Mouse (Mus musculus) midbrain, embryonic 11.5 days (tissue): Measurements from ENCODE around the gene Sbno1. TPM values are rescaled to one million over a fixed set of nuclear protein-coding genes. Genes with fewer than 3 reads are reported as not detected.
A peak's percentile ranks its signal among the peaks of the same experiment; 100 is the strongest.
"Not testable (repeated sequence)": the region's sequence is repeated elsewhere in the genome, so short reads cannot be mapped to it uniquely, and the experiment has no call there.

ENCODE experiments used
- ATAC-seq: fragments of 200-750 bp; cut with Nextera tagmentation; 2 replicates; pipeline ENCODE4 v1.8.0; 2017; ENCODE audit warnings: moderate TSS enrichment, moderate library complexity; ENCODE audit not compliant: low FRiP score
- DNase-seq: peaks from one replicate; pipeline ENCODE4 v3.0.0; 2015; ENCODE audit warnings: low spot score; ENCODE audit errors: missing footprints
- H3K27ac ChIP-seq: fragments of 300-500 bp; sonication (generic); 2 replicates; pipeline ENCODE4 v1.5.1; 2014; ENCODE audit warnings: low read depth, low read length
- H3K27me3 ChIP-seq: fragments of 300-500 bp; sonication (generic); 2 replicates; pipeline ENCODE4 v1.6.1; 2014; ENCODE audit warnings: mild to moderate bottlenecking, low read length, moderate library complexity, mixed read lengths; ENCODE audit not compliant: control insufficient read depth, insufficient read depth
- H3K36me3 ChIP-seq: fragments of 300-500 bp; sonication (generic); 2 replicates; pipeline ENCODE4 v1.6.1; 2014; ENCODE audit warnings: mild to moderate bottlenecking, low read length, moderate library complexity, mixed read lengths; ENCODE audit not compliant: control insufficient read depth, insufficient read depth
- H3K4me1 ChIP-seq: fragments of 300-500 bp; sonication (generic); 2 replicates; pipeline ENCODE4 v1.6.1; 2014; ENCODE audit warnings: low read length; ENCODE audit not compliant: control insufficient read depth, insufficient read depth
- H3K4me2 ChIP-seq: fragments of 300-500 bp; sonication (generic); 2 replicates; pipeline ENCODE4 v1.6.1; 2014; ENCODE audit warnings: mild to moderate bottlenecking, moderate library complexity
- H3K4me3 ChIP-seq: fragments of 300-500 bp; sonication (generic); 2 replicates; pipeline ENCODE4 v1.5.1; 2014; ENCODE audit warnings: low read depth, low read length
- H3K9ac ChIP-seq: fragments of 300-500 bp; sonication (generic); 2 replicates; pipeline ENCODE4 v1.6.1; 2014; ENCODE audit warnings: low read length
- H3K9me3 ChIP-seq: fragments of 300-500 bp; sonication (generic); 2 replicates; pipeline ENCODE4 v1.6.1; 2016; ENCODE audit warnings: low read length; ENCODE audit not compliant: control insufficient read depth
- WGBS: fragments of 180-500 bp; shearing (Covaris S2); extraction: QIAGEN DNeasy Blood & Tissue Kit; methylation state at CpG from one replicate; pipeline ENCODE4 v1.1.7; 2014; 5-methylcytosine and 5-hydroxymethylcytosine counted together
- polyA plus RNA-seq: library from polyadenylated mRNA; unstranded; fragments of >200 nt; fragmentation: Nextera tagmentation; extraction: Ambion mirVana; gene quantifications from 2 replicates; pipeline ENCODE4 v1.2.1, GENCODE M21; 2014

Sbno1 gene
- 78.6 and 85.9 TPM in 2 replicates for polyA plus RNA-seq

DNA sequence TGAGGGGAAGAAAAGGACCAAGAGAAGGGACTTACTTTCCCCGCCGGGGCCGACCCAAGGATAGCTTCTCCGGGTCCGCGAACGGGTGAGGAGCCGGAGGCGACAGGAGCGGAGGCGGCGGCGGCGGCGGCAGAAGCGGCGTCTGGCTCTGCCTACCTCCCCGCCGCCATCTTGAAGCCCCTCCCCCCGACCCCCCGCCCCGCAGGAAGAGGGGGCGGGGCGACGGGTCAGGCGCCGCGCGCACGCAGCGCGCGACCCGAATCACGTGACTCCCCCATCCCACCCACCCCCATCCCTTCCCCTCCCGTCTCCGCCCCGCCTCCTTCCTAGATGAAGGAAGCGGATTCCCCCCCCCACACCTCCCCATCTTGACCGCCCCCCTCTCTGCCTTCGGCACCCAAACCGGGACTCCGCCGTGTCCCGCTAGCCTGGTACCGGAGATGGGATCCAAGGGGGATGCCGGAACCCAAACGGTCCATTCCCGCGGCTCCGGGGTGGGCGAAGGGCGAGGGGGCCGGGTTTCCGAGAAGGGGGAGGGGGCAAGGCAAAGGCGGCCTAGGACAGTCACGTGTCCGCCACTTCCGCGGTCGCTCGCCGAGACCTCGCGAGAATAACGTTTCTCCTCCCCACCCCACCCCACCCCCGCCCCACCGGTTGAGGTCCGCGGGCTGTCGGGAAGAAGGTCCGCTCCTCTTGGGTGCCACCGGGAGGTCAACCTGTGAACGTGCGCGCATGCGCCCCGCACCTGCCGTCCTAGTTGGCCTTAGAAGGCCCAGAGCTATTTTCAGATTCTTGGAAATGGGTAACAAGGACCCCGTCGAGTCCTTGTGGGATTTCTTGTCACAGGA lies at the start of gene Sbno1:
Gene Sbno1, minus strand, starts transcription at position 590 of the 848 bp plus-strand sequence.
- H3K27ac ChIP-seq = peak within 1 kb of the TSS; percentile 71
- H3K27me3 ChIP-seq = no peaks in the 10 kb centered on the region
- ATAC-seq (peak; percentile 92), DNase-seq (peak; percentile 99)
- H3K4me2 ChIP-seq = peak within 1 kb of the TSS; percentile 92
- WGBS = under 1% methylated on average over 53 of the region's 81 CpGs
- H3K36me3 ChIP-seq = no peaks in the 10 kb centered on the region
- peaks cover 5% of the 10 kb centered on the region; the same call in 1 of the 2 replicates for H3K4me1 ChIP-seq
- H3K9me3 ChIP-seq = no peaks in the 10 kb centered on the region
- peak within 1 kb of the TSS; percentile 94 for H3K9ac ChIP-seq
- H3K4me3 ChIP-seq = peak within 1 kb of the TSS; percentile 99

DNA sequence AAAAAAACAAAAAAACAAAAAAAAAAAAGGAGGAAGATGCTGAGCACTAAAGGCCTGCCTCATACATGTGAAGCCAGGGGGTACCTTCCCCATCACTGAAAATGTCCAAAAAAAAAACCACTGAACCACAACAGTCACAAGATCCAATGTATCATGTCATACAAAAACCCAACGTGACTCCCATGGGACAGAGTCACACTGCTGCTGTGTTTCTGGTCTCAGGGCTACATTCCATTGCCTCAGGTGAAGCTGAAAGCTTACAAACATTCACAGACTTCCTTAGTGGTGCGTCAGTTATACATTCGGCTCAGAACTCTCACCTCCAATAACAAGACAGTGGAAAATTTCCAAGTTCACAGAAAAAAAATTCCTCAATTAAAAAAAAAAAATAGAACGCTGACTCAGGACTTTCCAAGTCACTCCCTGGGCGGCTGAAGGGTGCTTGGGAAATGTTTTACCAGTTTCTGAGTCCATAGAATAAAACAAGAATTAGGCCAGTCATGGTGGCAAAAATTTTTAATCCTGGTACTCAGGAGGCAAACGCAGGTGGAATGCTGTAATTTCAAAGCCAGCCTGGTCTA lies 44.9 kb upstream of the Sbno1 start:
- 84% methylated on average over 6 of the region's 6 CpGs for WGBS
- H3K4me2 ChIP-seq = no peak overlapping the region
- no peak for ATAC-seq

DNA sequence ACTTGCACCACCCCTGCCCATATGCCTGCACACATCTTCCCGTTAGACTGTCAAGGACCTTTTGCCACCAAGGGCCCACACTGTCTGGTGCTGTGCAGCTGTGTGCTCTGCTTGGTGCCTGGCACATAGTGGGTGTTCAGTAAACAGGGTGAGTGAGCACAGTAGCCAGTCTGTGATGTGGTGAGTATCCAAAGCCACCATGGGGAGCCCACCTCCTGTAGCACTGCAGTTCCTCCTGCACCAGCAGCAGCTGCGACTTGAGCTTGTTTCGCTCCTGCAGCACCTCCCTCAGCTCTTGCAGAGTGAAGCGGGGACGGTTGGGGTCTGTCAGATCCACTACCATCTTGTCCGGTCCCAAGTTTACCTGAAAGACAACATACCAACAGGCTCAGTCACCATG lies 43.7 kb upstream of the Sbno1 start:
- Histone ChIP-seq H3K36me3 (no peaks in the 10 kb centered on the region), H3K27ac (no peak overlapping the region), H3K27me3 (no peaks in the 10 kb centered on the region), H3K4me3 (no peak overlapping the region), H3K4me1 (no peaks in the 10 kb centered on the region), H3K9ac (no peak overlapping the region), H3K9me3 (no peaks in the 10 kb centered on the region), H3K4me2 (no peak overlapping the region)
- no peak for DNase-seq
- ATAC-seq = no peak
- WGBS = 94% methylated on average over 6 of the region's 6 CpGs

More for the DNA sequence above, 44.9 kb upstream of the Sbno1 start:
- Histone ChIP-seq H3K9ac (no peak overlapping the region), H3K4me3 (no peak overlapping the region), H3K27ac (no peak overlapping the region), H3K36me3 (no peaks in the 10 kb centered on the region), H3K27me3 (no peaks in the 10 kb centered on the region), H3K9me3 (no peaks in the 10 kb centered on the region), H3K4me1 (no peaks in the 10 kb centered on the region)
- no peak for DNase-seq

DNA sequence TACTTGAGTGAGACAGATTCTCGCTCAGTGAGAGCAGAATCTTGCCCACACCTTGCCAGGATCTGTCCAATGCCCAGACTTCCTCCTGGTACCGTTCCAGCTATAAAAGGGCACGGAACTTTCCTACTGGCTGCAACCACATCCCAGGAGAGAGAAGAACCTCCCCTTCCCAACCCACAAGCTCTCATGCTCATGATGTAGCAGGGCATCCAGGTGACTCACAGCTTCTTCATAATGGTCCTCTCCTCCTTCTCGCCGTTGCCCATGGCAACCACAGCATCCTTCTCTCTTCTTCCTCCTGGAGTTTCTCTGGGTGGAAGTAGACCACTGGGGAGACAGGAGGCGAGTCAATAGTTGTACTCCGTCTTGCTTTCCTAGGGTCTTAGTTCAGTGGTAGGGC lies 42.6 kb upstream of the Sbno1 start:
- no peak for ATAC-seq

DNA sequence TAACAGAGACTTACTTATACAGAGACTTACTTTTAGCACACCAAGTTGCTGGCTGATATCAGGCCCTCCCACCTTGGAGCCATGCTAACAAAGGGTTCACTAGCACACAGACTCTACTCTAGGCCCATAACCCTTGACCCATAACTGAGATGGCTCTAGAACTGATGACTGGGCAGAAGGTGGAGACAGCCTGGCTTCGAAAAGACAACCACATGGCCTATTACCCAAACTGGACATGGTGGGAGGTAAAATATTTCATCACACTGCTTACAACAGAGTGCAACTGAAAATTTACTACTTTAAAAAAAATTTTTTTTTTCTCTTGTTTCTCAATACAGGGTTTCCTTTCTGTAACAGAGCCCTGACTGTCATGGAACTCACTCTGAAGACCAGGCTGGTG lies 42.0 kb upstream of the Sbno1 start:
- no peak overlapping the region for H3K4me3 ChIP-seq
- WGBS = 91% methylated on average over 1 of the region's 1 CpGs
- no peaks in the 10 kb centered on the region for H3K4me1 ChIP-seq
- H3K36me3 ChIP-seq = peaks cover 5% of the 10 kb centered on the region
- no peak overlapping the region for H3K27ac ChIP-seq
- ATAC-seq (no peak), DNase-seq (no peak)
- H3K4me2 ChIP-seq = no peak overlapping the region
- H3K9ac ChIP-seq = no peak overlapping the region
- H3K9me3 ChIP-seq = no peaks in the 10 kb centered on the region
- H3K27me3 ChIP-seq = no peaks in the 10 kb centered on the region

More for the DNA sequence above, 42.6 kb upstream of the Sbno1 start:
- H3K9me3 ChIP-seq = no peaks in the 10 kb centered on the region
- 95% methylated on average over 7 of the region's 7 CpGs for WGBS
- no peak overlapping the region for H3K4me3 ChIP-seq
- DNase-seq = no peak
- no peak overlapping the region for H3K27ac ChIP-seq
- no peak overlapping the region for H3K9ac ChIP-seq
- H3K4me2 ChIP-seq = no peak overlapping the region
- H3K36me3 ChIP-seq = peaks cover 4% of the 10 kb centered on the region; the same call in 1 of the 2 replicates
- no peaks in the 10 kb centered on the region for H3K4me1 ChIP-seq
- no peaks in the 10 kb centered on the region for H3K27me3 ChIP-seq

DNA sequence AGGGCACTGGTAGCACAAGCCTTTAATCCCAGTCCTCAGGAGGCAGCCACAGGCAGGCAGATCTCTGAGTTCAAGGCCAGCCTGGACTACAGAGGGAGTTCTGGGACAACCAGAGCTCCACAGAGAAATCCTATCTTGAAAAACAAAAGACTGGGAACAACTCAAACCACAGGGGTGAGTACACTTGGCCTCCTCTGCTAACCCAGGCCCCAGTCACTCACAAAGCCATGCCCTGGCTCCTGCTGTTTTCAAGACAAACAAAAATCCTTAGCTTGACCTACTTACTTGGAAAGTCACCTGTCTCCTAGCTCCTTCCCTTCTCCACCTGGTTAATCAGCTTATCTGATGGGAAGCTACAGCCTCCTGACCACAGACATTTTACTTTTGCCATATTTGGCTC lies 39.1 kb upstream of the Sbno1 start:
- no peak overlapping the region for H3K27ac ChIP-seq
- H3K4me3 ChIP-seq = no peak overlapping the region
- H3K9me3 ChIP-seq = no peaks in the 10 kb centered on the region
- ATAC-seq (no peak), DNase-seq (no peak)
- H3K4me2 ChIP-seq = no peak overlapping the region
- H3K9ac ChIP-seq = no peak overlapping the region
- peaks cover 17% of the 10 kb centered on the region for H3K36me3 ChIP-seq
- no peaks in the 10 kb centered on the region for H3K27me3 ChIP-seq
- H3K4me1 ChIP-seq = no peaks in the 10 kb centered on the region

DNA sequence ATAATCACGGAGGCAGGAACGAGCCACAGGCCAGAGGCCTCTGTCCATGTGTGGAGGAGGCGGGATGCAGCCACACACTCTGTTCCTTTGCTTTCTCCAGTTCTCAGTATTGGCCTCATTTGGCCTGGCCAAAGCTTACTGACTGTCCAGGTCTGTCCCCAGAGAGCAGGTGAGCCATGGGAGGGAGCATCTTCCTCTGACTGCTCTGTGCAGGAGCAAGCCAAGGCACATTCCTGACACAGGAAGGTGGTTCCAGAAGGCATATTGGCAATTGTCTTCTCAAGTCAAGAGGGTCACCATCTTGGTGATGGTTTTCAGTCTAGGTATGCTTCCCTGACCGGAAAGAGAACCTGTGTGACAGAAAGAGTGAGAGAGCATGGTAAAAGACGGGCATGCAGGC lies 37.7 kb upstream of the Sbno1 start:
- Histone ChIP-seq H3K27me3 (no peaks in the 10 kb centered on the region), H3K36me3 (peaks cover 23% of the 10 kb centered on the region)

DNA sequence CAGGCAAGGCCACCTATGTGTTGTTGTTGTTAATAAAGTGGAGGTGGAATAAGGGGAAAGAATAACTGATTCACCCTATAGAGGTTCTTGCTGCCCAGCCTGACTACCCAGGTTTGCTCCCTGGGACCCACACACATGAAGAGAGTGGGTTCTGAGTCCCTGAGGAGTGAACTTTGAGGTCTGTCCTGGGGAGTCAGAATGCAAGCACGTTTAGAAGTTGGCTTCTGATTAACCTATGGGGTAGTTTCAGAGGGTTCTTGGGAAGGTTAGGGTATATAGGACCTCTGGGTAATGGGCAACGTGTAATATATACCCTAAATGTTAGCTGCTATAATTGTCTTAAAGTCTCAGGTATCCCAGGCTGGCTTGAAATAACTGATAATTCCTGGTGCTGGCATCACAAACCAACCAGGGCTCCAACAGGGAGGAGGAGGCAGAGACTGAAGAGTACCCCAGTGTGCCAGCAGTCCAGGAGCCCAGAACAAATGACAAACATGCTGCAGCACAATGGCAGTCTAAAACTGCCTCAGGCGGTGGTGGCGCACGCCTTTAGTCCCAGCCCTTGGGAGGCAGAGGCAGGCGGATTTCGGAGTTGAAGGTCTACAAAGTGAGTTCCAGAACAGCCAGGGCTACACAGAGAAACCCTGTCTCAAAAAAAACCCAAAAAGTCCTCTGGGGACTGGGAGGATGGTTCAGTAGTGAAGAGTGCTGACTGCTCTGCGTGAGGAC lies 36.7 kb upstream of the Sbno1 start:
- no peak overlapping the region for H3K9ac ChIP-seq
- WGBS = 92% methylated on average over 8 of the region's 8 CpGs
- no peak overlapping the region for H3K27ac ChIP-seq
- H3K27me3 ChIP-seq = no peaks in the 10 kb centered on the region
- H3K9me3 ChIP-seq = no peaks in the 10 kb centered on the region
- no peaks in the 10 kb centered on the region for H3K4me1 ChIP-seq
- H3K4me3 ChIP-seq = no peak overlapping the region
- no peak for ATAC-seq
- no peak overlapping the region for H3K4me2 ChIP-seq
- H3K36me3 ChIP-seq = peaks cover 28% of the 10 kb centered on the region
- DNase-seq = no peak

More for the DNA sequence above, 37.7 kb upstream of the Sbno1 start:
- H3K4me2 ChIP-seq = no peak overlapping the region
- no peak overlapping the region for H3K4me3 ChIP-seq
- 92% methylated on average over 5 of the region's 5 CpGs for WGBS
- H3K4me1 ChIP-seq = no peaks in the 10 kb centered on the region
- DNase-seq (no peak), ATAC-seq (no peak)
- no peak overlapping the region for H3K27ac ChIP-seq
- no peaks in the 10 kb centered on the region for H3K9me3 ChIP-seq
- H3K9ac ChIP-seq = no peak overlapping the region

DNA sequence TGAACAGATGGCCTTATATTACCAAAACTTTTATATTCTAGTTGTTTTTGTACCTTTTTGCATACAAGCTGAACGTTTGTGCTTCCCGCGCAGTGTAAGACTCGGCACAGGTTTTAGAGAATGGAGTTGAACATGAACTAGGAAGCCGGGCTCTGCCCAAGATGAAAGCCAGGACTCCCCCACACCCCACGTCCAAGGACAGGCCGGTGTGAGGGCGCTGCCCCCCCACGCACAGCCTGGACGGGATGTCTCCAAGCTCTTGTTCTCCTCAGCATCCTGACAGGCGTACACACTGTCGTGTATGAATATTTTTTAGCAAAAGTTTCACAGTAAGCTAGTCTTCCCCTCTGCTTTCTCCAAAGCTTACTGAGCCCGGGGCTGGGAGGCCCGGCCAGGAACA lies 35.1 kb upstream of the Sbno1 start:
- H3K27me3 ChIP-seq, H3K27ac ChIP-seq, H3K4me1 ChIP-seq, ATAC-seq, H3K4me3 ChIP-seq, H3K4me2 ChIP-seq, H3K9me3 ChIP-seq, H3K9ac ChIP-seq, DNase-seq: not testable (repeated sequence)
- 94% methylated on average over 14 of the region's 14 CpGs for WGBS
- H3K36me3 ChIP-seq = peaks cover 41% of the 10 kb centered on the region
